Mouse (Mus musculus) adrenal gland, adult 8-10 months (tissue): ENCODE data around the gene Gpr180. TPM values are rescaled to one million over a fixed set of nuclear protein-coding genes. Genes with fewer than 3 reads are reported as not detected.

Experiments used
- DNase-seq: peaks from one replicate; pipeline ENCODE4 v3.0.0; 2022
- total RNA-seq, 4 experiments: library from RNA; stranded (reverse); gene quantifications; 2 replicates each; pipeline ENCODE4 v1.2.4; 2022

The Gpr180 gene
- total RNA-seq, 4 experiments from 2014 or later: 29.0 to 32.3 (median 31.5) TPM

DNA sequence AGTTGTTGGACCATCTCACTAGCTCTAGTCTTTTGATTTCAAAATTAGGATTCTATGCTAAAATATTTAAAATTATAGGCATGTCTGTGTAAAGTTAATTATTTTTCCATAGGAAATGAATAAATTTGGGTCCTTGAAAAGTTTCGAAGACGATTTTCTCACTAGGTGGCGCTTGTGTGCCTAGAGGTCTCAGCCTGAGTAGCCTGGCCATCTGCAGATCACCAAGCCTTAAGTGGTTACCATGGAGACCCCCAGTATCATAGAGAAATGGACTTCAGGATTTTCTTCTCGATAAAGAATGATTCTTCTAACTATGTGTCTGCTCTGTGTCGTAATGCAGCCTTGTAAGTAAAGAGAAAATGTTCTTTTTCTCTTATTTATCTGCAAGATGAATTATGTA, 72.7 kb downstream of the Gpr180 start:
- no peak for DNase-seq

DNA sequence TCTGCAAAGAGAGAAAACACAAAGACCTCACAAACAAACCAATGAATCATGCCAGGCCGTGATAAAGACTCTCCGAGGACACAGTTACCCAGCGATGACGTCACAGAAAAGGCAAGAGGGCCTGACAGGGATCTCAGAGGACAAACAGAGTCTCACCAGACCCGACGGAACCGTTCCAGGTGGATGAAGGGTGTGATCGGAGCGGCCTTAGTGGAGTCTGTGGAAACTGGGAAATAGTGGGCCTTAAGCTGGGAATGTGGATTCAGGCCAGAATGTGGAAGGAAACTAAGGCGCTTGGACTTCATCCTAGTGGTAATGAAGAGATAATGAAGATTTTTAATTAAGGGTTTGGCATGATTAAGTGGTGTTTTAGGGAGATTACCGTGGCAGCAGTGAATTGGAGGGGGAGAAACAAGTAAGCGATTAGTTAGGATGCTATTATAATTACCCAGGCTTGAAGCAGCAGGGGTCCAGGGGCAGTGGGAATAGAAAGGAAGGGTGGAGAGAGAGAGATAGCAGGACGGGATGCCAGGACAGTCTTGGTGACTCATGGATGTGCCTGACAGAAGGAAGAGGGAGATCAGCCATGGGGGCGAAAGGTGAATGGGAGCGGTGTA, 75.3 kb downstream of the Gpr180 start:
- DNase-seq: no peak

Other genes starting within 250 kb of the Gpr180 start
- gene Dct, start 84.9 kb upstream of the Gpr180 start, total RNA-seq: under 1 TPM in 1 of 4 experiments, not detected in 3; 0.35 TPM
- gene Tgds, start 4.4 kb upstream of the Gpr180 start, total RNA-seq: 10 to 100 TPM; 16.5 to 20.9 (median 17.0) TPM
- gene Sox21, start 99.9 kb downstream of the Gpr180 start, total RNA-seq: under 1 TPM in 3 of 4 experiments, not detected in 1; 0.09 to 0.17 (median 0.17) TPM
- not detected for gene Gm9376, start 129.8 kb downstream of the Gpr180 start, total RNA-seq